Mouse (Mus musculus) regulatory T cell (primary cell): ENCODE results near the gene Kank2.
"Not testable (repeated sequence)": the region's sequence is repeated elsewhere in the genome, so short reads cannot be mapped to it uniquely, and the experiment has no call there.

Source experiments
- in situ Hi-C: fragments of 300-600 bp; cut with MboI, MseI; formaldehyde crosslinking; loops from one replicate; pipeline ENCODE4 v1.15.1; 2025; ENCODE audit warnings: high pct_unique_total_duplicates

The Kank2 gene

DNA sequence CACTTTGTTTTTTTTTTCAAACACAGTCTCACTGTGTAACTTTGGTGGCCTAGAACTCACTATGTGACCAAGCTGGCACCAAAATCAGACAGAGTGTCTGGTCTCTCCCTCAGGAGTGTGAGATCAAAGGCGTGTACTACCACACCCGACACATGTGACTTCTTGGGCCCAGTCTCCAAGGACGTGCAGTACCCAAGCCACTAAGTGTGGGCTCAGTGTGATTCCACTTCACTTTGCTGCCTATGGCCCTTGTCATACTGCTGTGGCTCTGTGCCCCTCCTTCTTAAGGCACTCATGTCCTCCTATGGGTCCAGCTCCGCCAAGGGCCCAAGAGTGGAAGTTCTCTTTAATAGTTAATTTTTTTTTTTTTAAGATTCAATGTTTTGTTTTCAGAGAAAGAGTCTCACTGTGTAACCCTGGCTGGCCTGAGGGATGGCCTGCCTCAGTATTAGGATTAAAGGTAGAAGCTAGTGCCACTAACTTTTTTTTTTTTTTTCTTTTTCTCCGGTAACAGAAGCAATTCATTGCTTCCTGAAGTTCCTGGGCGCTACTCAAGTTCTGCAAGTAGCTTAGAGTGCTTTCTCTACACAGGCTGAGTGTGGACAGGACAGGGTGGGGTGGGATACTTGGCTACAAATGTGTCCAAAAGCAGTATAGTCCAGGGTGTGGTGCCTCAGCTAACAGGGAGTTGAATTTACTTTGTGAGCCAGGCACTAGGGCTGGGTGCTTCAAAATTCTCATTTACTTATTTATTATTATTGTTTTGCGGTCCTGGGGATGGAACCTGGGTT, 13.8 kb downstream of the Kank2 start:
- in situ Hi-C loops, result no loop called here

DNA sequence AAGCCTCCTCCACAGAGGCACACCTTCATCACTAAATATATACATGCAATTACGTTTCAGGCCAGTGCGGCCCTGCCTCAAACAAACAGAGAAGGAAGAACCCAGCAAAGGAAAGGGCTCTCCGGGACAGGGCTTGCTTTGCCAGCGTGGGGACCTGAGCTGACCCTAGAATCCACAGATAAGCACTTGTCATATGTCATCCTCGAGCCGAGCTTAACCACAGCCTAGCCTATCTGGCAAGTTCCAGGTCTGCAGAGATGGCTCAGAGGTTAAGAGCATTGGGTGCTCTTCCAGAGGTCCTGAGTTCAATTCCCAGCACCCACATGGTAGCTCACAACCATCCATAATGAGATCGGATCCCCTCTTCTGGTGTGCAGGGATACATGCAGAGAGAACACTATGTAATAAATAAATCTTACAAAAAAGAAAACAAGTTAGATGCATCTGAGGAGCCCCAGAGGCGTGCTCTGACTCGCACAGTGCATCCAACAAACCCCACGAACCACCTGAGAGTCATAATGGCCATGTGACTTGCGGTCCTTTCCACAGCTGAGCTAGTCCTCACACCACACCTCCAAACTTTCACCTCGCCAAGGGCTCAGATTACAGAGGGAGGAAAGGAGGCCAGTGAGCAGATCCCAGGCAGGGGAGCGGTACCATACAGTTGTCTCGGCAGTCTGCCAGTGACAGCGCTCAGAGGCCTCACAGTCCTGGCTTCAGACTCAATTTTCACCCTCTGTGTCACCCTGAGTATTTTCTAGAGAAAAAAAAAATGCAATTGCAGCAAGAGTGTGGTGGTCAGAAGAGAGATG, 16.7 kb downstream of the Kank2 start:
- in situ Hi-C loops, result no loop called here

DNA sequence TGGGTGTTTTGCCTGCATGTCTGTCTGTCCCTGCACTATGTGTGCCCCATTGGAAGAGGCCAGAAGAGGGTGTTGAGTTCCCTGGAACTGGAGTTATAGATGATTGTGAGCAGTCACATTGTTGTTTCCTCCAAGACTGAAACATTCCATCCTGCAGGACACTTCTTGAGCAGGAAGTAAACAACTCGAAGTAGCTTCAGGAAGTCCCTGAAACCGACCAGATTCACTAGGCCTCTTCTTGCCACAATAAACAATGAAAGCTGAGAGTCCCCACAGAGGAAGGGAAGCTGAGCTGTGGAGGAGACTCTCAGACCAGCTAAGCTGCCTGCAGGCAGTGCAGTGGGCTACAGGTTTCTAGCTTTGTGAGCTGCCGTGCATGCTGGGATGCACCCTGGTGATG, 20.8 kb downstream of the Kank2 start:
- in situ Hi-C loops, result no loop called here

DNA sequence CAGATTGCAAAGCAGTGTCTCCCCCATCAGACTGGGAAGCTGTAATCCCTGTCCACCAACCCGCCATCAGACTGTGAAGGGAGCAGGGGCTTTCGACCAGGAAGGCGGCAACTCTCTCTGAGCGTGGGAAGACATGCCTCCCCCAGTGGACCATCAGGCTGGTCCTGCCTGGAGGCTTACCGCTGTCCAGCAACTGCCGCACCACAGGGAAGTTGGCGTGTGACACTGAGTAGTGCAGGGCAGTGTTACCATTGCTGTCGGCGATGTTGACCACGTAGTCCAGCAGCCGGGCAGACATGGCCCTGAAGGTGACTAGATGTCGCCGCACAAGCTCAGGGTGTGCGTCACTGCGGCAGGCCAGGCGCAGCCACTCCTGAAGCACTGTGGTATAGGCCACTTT, 24.2 kb downstream of the Kank2 start:
- in situ Hi-C loops, result no loop called here

DNA sequence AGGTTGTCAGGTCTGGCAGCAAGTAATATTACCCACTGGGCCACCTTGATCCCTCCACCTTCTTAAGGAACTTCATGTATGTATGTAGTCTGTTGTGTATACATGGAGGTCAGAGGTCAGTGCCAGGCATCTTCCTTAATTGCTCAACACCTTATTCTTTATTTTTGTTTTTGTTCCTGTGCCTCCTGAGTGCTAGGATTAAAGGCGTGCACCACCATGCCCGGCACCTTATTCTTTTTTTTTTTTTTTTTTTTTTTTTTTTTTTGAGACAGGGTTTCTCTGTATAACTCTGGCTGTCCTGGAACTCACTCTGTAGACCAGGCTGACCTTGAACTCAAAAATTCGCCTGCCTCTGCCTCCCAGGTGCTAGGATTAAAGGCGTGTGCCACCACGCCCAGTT, 25.1 kb downstream of the Kank2 start:
- in situ Hi-C loops, result not testable (repeated sequence)

DNA sequence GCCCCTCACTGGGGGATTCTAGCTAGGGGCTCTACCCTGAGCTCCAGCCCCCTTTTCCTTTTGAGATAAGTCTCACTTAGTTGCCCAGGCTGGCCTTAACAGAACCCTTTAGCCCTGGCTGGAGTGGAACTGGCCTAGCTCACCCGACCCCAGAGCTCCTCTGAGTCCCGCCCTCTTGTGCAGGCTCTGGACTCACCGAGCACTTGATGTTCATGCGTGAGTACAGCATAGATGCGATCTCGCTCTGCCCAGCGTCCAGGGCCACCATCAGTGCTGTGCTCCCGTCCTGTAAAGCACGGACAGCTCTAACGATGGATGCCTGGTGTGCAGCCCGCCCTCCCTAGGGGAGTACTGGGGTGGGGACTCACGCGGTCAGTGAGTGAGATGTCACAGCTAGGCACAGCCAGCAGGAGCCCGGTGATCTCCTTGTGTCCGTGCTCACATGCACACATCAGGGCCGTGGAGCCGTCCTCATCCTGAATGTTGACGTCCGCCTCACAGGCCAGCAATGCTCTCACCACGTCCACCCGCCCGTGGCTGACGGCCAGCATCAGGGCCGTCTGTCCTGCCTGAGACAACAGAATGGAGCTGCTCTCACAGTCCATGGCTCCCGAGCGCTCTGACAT, 28.9 kb downstream of the Kank2 start:
- in situ Hi-C loops, result no loop called here

DNA sequence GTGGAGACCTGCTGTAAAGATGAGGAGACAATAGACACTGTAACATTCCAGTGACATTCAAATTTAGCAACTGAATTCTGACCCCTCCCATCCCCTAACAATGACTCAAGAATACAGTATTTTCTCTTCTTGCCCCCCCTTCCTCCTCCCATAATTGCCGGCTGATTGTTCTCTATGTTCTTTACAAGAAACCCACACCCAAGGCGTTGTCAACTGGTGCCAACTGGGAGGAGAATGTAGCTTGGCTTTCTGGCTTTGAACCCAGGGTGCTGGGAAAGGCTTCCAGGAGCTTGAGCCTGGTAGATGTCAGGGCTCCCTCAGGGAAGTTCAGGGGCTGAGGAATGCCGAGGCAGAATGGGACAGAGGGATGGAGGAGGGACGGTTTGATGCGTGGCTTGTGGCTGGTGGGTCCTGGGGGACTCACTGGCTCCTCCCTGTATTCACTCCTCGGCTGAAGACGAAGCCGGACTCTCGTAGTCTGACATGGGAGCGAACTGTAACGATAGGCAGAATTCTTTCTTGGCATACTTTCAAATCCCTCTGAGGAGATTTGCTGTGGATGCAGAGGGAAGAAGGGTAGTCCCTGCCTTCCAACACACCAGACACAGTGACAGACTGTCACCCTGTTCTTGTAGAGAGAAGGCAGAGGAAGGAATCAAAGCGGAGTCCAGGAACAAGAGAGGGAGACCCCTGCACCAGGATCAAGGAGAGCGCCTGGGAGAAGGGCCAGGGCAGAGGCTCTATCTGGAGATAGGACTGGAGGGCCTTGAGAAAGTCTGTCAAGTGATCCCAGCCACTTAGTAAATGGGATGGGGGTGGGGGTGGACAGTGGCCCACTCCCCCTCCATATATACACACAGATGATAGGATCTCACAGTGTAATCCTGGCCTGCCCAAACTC, 29.8 kb downstream of the Kank2 start:
- in situ Hi-C loops, result no loop called here

DNA sequence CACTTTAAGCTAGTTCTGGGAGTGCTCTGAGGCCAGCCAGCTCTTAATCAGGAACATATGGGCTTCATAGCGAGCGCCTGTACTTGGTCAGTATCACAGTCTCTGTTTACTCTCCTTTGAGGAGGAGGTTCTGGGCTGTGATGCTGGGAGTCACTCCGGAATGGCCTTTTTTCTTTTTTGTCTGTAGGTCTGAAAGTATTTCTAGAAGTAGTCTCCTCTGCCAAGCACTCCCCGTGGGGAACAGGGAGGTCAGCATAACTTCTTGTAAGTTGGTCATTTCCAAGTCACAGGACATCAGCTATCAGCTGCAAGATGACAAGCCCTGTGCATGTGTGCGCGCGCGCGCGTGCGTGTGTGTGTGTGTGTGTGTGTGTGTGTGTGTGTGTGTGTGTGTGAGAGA, 30.6 kb downstream of the Kank2 start:
- in situ Hi-C loops, result no loop called here

DNA sequence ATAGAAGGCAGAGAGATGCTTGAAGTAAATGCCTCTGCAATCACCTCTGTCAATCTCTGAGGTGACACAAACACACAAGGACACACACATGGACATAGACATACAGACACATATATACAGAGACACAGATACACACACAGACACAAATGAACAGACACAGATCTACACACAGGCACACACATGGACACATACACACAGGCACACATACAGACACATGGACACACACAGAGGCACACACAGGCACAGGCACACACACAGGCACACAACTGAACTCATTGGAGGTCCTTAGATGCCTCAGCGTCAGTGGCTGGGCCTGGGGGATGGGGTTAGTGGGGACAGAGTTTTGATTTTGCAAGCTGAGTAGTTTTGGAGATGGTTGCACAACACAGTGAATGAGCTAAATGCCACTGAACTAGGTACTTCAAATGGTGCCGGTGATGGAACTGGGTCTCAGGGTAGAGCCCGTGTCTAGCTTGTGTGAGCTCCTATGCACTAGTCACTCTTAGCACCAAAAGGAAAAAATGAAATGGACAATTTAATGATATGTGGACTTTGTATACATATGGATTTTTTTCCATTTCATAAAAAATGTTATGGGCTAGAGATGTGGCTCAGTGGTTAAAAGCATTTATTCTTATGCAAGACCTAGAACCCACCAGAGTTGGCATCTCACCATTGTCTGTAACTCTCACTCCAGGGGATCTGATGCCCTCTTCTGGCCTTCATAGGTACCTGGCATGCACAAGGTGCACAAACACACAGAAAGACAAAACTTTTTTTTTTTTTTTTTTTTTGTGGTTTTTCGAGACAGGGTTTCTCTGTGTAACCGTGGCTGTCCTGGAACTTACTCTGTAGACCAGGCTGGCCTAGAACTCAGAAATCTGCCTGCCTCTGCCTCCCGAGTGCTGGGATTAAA, 34.2 kb downstream of the Kank2 start:
- in situ Hi-C loops, result no loop called here

DNA sequence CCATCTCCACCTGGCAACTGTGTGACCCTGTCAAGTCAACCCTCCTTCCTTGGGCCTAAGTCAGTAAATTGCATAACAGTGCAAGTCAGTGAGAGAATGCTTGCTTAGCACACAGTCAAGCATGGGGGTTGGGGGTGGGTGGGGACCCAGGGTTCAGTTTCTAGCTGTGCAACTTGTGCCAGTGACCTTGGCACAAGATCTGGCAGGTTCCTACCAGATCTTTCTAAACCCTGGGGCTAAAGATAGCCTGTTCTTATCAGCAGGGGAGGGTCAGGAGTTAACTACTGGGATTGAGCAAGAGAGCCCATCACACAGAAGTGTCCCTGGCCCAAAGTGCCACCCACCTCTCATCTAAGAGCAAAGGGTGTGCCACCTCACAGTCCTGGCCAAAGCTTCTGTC, 36.4 kb downstream of the Kank2 start:
- in situ Hi-C loops, result no loop called here

DNA sequence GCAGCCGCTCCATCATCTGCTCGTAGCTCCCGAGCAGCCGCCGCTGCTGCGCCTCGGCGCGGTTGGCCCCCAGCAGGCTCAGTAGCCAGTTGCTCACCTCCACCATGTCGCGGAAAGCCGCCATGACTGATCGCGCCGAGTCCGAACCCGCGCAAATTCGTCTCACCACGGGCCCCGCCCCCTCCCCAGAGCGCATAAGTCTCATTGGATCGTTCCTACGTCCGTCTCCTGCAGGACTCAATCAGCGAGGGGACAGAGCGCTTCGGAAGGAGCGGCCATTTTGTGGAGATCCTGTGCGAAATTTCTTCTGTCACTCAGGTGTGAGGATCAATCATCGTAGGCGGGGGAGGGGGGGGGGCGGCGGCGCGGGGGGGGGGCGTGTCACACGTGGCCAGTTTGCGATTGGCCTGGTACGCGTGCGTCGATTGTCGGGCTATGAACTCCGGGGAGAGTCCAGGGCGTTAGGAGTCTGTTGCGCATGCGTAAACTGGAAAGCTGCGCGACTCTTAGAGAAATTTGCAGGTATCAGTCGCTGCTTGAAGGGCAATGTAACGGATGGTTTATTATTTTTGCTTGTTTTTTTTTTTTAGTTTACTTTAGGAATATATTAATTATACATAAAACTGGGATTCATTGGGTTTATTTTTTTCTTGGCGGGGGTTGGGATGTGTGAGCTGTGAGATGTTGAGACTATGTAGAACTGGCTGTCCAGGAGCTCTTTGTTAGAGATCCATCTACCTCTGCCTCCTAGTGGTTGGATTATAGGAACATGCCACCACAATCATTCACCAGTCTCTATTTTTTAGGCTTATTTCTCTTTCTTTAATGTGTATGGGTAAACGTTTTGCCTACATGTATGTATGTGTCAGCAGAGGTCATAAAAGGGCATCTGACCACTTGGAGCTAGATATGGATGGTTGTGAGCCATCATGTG, 38.1 kb downstream of the Kank2 start, which contains the start of gene Spc24:
Gene Spc24 (minus strand): TSS at position 149 of the 934 bp plus-strand sequence.
- in situ Hi-C loops, result no loop called here

DNA sequence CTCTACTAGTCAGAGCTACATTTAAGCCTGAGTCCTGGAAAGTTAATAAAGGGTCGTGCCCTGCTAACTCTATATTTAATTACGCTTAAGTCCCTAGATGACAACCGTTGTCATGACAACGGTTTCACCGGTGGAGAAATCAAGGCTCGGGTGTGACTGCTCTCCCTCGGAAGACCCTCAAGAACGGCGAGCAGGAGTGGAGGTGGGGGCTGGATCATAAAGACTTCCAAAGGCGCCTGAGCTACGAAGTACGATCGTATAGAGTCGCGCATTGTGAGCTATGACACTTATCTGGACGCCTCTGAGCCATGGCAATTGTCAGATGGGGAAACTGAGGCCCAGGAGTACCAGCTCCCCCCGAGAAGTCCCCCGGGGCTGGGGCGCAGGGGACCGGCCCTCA, 38.8 kb downstream of the Kank2 start:
- in situ Hi-C loops, result no loop called here

DNA sequence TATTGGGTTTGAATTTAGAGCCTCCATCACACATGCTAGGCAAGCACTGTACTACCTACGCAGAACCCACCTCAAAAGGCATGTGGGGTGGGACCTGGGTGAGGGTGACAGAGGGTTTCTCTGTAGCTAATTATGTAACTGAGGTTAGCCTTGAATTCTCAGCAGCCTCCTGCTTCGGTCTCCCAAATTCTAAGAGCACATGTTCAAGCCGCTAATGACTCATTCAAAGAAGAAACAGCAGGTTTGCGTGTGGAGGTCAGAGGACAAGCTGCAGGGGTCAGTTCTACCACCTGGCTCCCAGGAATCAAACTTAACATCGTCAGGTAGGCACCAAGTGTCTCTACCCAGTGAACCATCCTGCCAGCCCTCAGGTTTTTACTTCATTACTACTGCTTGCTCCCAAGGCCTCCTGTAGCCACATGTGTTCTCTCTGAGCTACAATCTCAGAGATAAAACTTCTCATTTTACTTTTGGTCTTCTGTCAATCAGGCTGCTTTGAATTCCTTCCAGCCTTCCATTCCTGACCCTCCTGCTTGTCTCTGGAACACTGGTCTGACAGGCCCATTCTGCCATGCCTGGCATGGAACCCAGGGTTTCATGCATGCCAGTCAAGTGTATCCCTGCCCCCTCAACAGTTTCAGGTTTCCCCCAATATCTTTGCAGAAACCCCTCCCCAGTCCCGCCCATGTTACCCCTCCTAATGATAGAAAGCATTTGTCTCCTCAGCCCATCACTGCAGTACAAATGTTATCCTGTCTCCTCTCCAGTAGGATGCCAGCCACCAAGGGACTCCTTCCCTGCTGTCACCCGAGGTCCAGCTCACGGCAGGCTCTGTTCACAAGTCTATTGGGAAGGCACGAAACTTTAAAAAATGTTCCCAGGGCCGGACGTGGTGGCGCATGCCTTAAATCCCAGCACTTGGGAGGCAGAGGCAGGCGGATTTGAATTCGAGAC, 39.7 kb downstream of the Kank2 start:
- in situ Hi-C loops, result no loop called here

DNA sequence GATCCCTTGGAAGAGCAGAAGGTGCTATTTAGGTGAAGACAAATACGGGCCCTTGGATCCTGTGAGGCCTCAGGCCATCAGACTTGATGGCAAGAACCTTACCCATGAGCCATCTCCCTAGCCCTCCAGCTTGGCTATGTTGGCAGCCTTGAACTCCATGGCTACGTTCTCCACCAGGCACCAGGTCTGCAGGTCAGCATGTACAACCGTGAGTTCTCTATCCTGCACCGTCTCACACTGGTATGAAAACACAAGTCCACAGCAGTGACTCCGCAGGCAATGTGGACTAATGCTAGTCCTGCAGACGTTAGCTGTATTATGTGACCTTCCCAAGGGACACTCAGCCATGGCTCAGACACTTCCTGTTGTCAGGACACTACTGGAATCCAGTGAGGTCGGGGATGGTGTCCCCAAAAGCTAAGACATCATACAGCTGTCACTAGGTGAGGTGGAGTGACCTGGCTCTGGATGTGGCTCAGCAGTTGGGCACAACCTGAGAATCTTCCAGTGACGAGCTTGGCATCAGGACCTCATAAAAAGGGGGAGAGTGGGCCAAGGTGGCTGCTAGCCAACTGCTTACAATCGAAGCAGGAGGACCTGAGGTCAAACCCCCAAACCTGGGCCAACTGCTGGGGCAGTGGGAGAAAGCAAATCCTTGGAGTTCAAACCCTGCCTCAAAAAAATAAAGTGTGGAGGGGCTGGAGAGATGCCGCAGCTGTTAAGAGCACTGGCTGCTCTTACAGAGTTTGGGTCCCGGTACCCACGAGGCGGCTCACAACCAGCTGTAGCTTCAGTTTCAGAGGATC, 43.8 kb downstream of the Kank2 start:
- in situ Hi-C loops, result no loop called here

DNA sequence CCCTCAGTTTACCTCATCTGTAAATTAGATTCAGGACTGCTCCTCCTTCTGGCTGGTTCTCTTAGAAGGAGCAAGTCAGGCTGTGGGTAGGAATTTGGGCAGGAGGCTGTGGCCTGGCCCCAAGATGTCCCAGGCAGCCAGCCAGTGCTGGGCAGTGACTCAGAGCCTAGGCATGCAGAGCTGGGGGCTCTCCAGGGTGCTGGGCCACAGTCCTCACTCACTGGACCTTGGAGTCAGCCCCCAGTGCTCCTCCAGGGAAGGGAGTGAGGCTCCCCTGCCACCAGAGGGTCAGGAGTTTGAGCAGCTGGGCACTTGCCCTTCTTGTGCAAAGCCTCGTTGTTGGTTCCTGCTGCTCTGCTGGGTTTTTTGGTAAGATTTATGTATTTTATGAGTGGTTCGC, 44.5 kb downstream of the Kank2 start:
- in situ Hi-C loops, result no loop called here

DNA sequence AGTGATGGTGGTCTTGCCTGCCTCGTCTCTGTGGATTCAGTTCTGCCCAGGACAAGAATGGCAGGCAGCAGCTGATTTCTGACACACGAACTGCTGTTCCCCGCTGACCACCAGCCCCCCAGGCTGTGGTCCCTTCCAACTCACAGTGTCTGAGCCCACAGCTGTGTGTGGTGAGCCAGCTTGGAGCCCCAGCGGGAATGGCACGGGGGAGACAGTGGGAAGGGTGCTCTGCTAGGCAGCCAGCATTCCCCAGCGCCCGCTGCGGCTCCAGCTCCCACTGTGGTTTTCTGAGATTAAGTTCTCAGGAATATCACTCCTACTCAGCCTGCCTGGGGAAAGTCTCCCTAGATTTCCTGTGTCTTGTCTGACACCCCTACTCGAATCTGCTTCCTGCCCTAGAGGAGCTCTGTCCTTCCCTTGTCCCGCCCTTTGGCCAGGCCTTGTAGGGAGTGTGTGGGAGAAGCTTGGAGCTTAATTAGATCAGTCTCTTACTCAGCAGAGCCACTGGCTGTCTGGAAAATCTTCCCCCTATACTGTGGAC, 46.2 kb downstream of the Kank2 start:
- in situ Hi-C loops, result no loop called here

DNA sequence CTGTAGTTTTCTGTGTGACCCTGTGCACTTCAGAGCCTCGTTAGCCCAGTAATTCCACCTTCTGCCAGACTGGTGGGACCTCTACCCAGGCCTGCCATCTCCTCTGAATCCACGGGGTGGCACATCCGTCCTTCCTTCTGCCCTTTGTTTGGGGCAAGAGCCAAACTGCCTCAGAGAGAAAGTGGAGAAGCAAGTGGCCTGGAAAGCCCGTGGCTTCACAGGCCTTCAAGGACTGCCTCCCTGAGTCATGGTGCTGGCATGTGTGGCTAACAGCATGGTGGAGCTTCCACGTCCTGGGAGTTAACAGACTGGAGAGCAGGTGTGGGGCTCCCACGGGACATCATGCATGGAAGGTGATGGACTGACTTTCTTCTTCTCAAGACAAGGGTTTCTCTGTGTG, 47.2 kb downstream of the Kank2 start:
- in situ Hi-C loops, result no loop called here
